Mouse (Mus musculus): ENCODE data around the gene Hist1h2bg.
A peak's percentile ranks its signal among the peaks of the same experiment; 100 is the strongest.
"Not testable (repeated sequence)": the region's sequence is repeated elsewhere in the genome, so short reads cannot be mapped to it uniquely, and the experiment has no call there.

The Hist1h2bg gene

GRCm38 (mm10) chr13:23583387-23584068, 12.3 kb downstream of the Hist1h2bg start:
- no peak for DNase-seq (ENCODE audit: low read depth)

GRCm38 (mm10) chr13:23584331-23584730, 13.1 kb downstream of the Hist1h2bg start:
- DNase-seq (ENCODE audit: low read depth): no peak

- DNase-seq (ENCODE audit: low read depth): no peak
These were observed 13.8 kb downstream of the Hist1h2bg start for GRCm38 (mm10) chr13:23585029-23585441.

- peak; percentile 86 for DNase-seq (ENCODE audit: low read depth)
These were observed 14.4 kb downstream of the Hist1h2bg start for GRCm38 (mm10) chr13:23585442-23586098.

GRCm38 (mm10) chr13:23586099-23586939, 15.1 kb downstream of the Hist1h2bg start:
- no peak for DNase-seq (ENCODE audit: low read depth)

GRCm38 (mm10) chr13:23586940-23587225, 15.7 kb downstream of the Hist1h2bg start:
- no peak for DNase-seq (ENCODE audit: low read depth)

- DNase-seq (ENCODE audit: low read depth): no peak
These were observed 20.0 kb downstream of the Hist1h2bg start for GRCm38 (mm10) chr13:23591206-23591605.

GRCm38 (mm10) chr13:23591886-23592285, 20.7 kb downstream of the Hist1h2bg start:
- not testable (repeated sequence) for DNase-seq (ENCODE audit: low read depth)

- no peak for DNase-seq (ENCODE audit: low read depth)
These were observed 21.4 kb downstream of the Hist1h2bg start for GRCm38 (mm10) chr13:23592614-23593013.

- no peak for DNase-seq (ENCODE audit: low read depth)
These were observed 22.0 kb downstream of the Hist1h2bg start for GRCm38 (mm10) chr13:23593051-23593770.

GRCm38 (mm10) chr13:23595185-23595584, 24.0 kb downstream of the Hist1h2bg start:
- no peak for DNase-seq (ENCODE audit: low read depth)

GRCm38 (mm10) chr13:23595622-23596372, 24.6 kb downstream of the Hist1h2bg start:
- DNase-seq (ENCODE audit: low read depth): no peak

GRCm38 (mm10) chr13:23597957-23598356, 26.8 kb downstream of the Hist1h2bg start:
- DNase-seq (ENCODE audit: low read depth): no peak

- DNase-seq (ENCODE audit: low read depth): no peak
These were observed 32.0 kb downstream of the Hist1h2bg start for GRCm38 (mm10) chr13:23603182-23603699.

- no peak for DNase-seq (ENCODE audit: low read depth)
These were observed 33.3 kb downstream of the Hist1h2bg start for GRCm38 (mm10) chr13:23604452-23604851.

- no peak for DNase-seq (ENCODE audit: low read depth)
These were observed 33.9 kb downstream of the Hist1h2bg start for GRCm38 (mm10) chr13:23605052-23605451.

- no peak for DNase-seq (ENCODE audit: low read depth)
These were observed 38.0 kb downstream of the Hist1h2bg start for GRCm38 (mm10) chr13:23609209-23609608.

- no peak for DNase-seq (ENCODE audit: low read depth)
These were observed 38.6 kb downstream of the Hist1h2bg start for GRCm38 (mm10) chr13:23609844-23610243.

GRCm38 (mm10) chr13:23610393-23610792, 39.2 kb downstream of the Hist1h2bg start:
- no peak for DNase-seq (ENCODE audit: low read depth)

- DNase-seq (ENCODE audit: low read depth): no peak
These were observed 40.4 kb downstream of the Hist1h2bg start for GRCm38 (mm10) chr13:23611638-23612037.

GRCm38 (mm10) chr13:23620056-23620732, 49.0 kb downstream of the Hist1h2bg start:
- DNase-seq (ENCODE audit: low read depth): no peak

Data from c-Kit-positive CD71-negative TER-119-negative erythroid progenitor cells, embryonic 14.5 days (primary cell).